Mouse (Mus musculus) neural tube, embryonic 11.5 days (tissue): ENCODE data around the gene Cfap157. TPM values are rescaled to one million over a fixed set of nuclear protein-coding genes. Genes with fewer than 3 reads are reported as not detected.

Experiments
- ATAC-seq: fragments of 200-750 bp; cut with Nextera tagmentation; 2 replicates; pipeline ENCODE4 v1.8.0; 2017; ENCODE audit warnings: moderate number of reproducible peaks, mild to moderate bottlenecking, moderate TSS enrichment, moderate library complexity; ENCODE audit not compliant: insufficient read depth, low FRiP score, low TSS enrichment
- DNase-seq: peaks from one replicate; pipeline ENCODE4 v3.0.0-alpha.2; 2015; ENCODE audit warnings: low spot score
- H3K27ac ChIP-seq: fragments of 300-500 bp; sonication (generic); 2 replicates; pipeline ENCODE4 v1.5.1; 2014; ENCODE audit warnings: low read depth, mild to moderate bottlenecking, low read length
- H3K27me3 ChIP-seq: fragments of 300-500 bp; sonication (generic); 2 replicates; pipeline ENCODE4 v1.6.1; 2014; ENCODE audit warnings: mild to moderate bottlenecking, low read length, mixed read lengths; ENCODE audit not compliant: control insufficient read depth, insufficient read depth
- H3K36me3 ChIP-seq: fragments of 300-500 bp; sonication (generic); 2 replicates; pipeline ENCODE4 v1.6.1; 2014; ENCODE audit warnings: mild to moderate bottlenecking, low read length, moderate library complexity, mixed read lengths; ENCODE audit not compliant: control insufficient read depth, insufficient read depth
- H3K4me1 ChIP-seq: fragments of 300-500 bp; sonication (generic); 2 replicates; pipeline ENCODE4 v1.6.1; 2014; ENCODE audit warnings: low read length, mixed read lengths; ENCODE audit not compliant: control insufficient read depth, insufficient read depth
- H3K4me2 ChIP-seq: fragments of 300-500 bp; sonication (generic); 2 replicates; pipeline ENCODE4 v1.6.1; 2014; ENCODE audit warnings: low read depth, mild to moderate bottlenecking, moderate library complexity
- H3K4me3 ChIP-seq: fragments of 300-500 bp; sonication (generic); 2 replicates; pipeline ENCODE4 v1.5.1; 2014; ENCODE audit warnings: low read depth, low read length
- H3K9ac ChIP-seq: fragments of 300-500 bp; sonication (generic); 2 replicates; pipeline ENCODE4 v1.6.1; 2014; ENCODE audit warnings: mild to moderate bottlenecking, low read length
- H3K9me3 ChIP-seq: fragments of 300-500 bp; sonication (generic); 2 replicates; pipeline ENCODE4 v1.6.1; 2016; ENCODE audit warnings: low read length; ENCODE audit not compliant: control insufficient read depth
- whole genome bisulfite sequencing: fragments of 180-500 bp; shearing (Covaris S2); extraction: QIAGEN DNeasy Blood & Tissue Kit; methylation state at CpG from one replicate; pipeline ENCODE4 v1.1.7; 2014; 5-methylcytosine and 5-hydroxymethylcytosine counted together
- polyA plus RNA-seq: library from polyadenylated mRNA; unstranded; fragments of >200 nt; fragmentation: Nextera tagmentation; extraction: Ambion mirVana; gene quantifications from 2 replicates; pipeline ENCODE4 v1.2.1, GENCODE M21; 2014

The Cfap157 gene
- polyA plus RNA-seq, 1 experiment from 2014 or later: not detected

- H3K27ac ChIP-seq: no peak overlapping the region
- DNase-seq (no peak), ATAC-seq (no peak)
- no peaks in the 10 kb centered on the region for H3K4me1 ChIP-seq
- no peak overlapping the region for H3K4me3 ChIP-seq
- no peaks in the 10 kb centered on the region for H3K9me3 ChIP-seq
- H3K4me2 ChIP-seq: no peak overlapping the region
- H3K9ac ChIP-seq: no peak overlapping the region
- WGBS: 88% methylated on average over 13 of the region's 13 CpGs
- no peaks in the 10 kb centered on the region for H3K27me3 ChIP-seq
- H3K36me3 ChIP-seq: peaks cover 8% of the 10 kb centered on the region
These were observed 11.7 kb upstream of the Cfap157 start for GRCm38 (mm10) chr2:32795748-32796418.

- ATAC-seq: no peak
- DNase-seq: no peak
- Histone ChIP-seq H3K36me3 (no peaks in the 10 kb centered on the region), H3K4me3 (no peak overlapping the region), H3K9ac (no peak overlapping the region), H3K4me1 (no peaks in the 10 kb centered on the region), H3K27me3 (no peaks in the 10 kb centered on the region), H3K9me3 (no peaks in the 10 kb centered on the region), H3K4me2 (no peak overlapping the region), H3K27ac (no peak overlapping the region)
- 87% methylated on average over 6 of the region's 6 CpGs for WGBS
These were observed 7.1 kb upstream of the Cfap157 start for GRCm38 (mm10) chr2:32791297-32791696.

GRCm38 (mm10) chr2:32788581-32788980, 4.4 kb upstream of the Cfap157 start:
- H3K27ac ChIP-seq: no peak overlapping the region
- no peak overlapping the region for H3K4me3 ChIP-seq
- H3K9me3 ChIP-seq: no peaks in the 10 kb centered on the region
- H3K9ac ChIP-seq: no peak overlapping the region
- DNase-seq (no peak), ATAC-seq (no peak)
- 79% methylated on average over 2 of the region's 2 CpGs for WGBS
- H3K36me3 ChIP-seq: no peaks in the 10 kb centered on the region
- no peak overlapping the region for H3K4me2 ChIP-seq
- no peaks in the 10 kb centered on the region for H3K4me1 ChIP-seq
- no peaks in the 10 kb centered on the region for H3K27me3 ChIP-seq

GRCm38 (mm10) chr2:32787176-32787575, 2.9 kb upstream of the Cfap157 start:
- Histone ChIP-seq H3K4me1 (no peaks in the 10 kb centered on the region), H3K9ac (no peak overlapping the region), H3K27me3 (no peaks in the 10 kb centered on the region), H3K4me2 (no peak overlapping the region), H3K4me3 (no peak overlapping the region), H3K27ac (no peak overlapping the region), H3K36me3 (no peaks in the 10 kb centered on the region), H3K9me3 (no peaks in the 10 kb centered on the region)
- 57% methylated on average over 6 of the region's 6 CpGs for WGBS
- ATAC-seq (no peak), DNase-seq (no peak)

- Histone ChIP-seq H3K9me3 (no peaks in the 10 kb centered on the region), H3K27me3 (no peaks in the 10 kb centered on the region), H3K36me3 (no peaks in the 10 kb centered on the region), H3K27ac (no peak overlapping the region), H3K4me1 (no peaks in the 10 kb centered on the region), H3K9ac (no peak overlapping the region), H3K4me3 (no peak overlapping the region), H3K4me2 (no peak overlapping the region)
- no peak for ATAC-seq
- DNase-seq: no peak
- 74% methylated on average over 6 of the region's 6 CpGs for WGBS
These were observed 2.5 kb downstream of the Cfap157 start for GRCm38 (mm10) chr2:32781710-32782109.

- 93% methylated on average over 6 of the region's 6 CpGs for WGBS
- no peaks in the 10 kb centered on the region for H3K9me3 ChIP-seq
These were observed 4.5 kb downstream of the Cfap157 start for GRCm38 (mm10) chr2:32779714-32780113.

GRCm38 (mm10) chr2:32779131-32779530, 5.1 kb downstream of the Cfap157 start:
- H3K9ac ChIP-seq: no peak overlapping the region
- 21% methylated on average over 8 of the region's 8 CpGs for WGBS
- H3K36me3 ChIP-seq: no peaks in the 10 kb centered on the region
- ATAC-seq: no peak
- H3K4me3 ChIP-seq: no peak overlapping the region
- H3K27ac ChIP-seq: no peak overlapping the region
- no peak overlapping the region for H3K4me2 ChIP-seq
- peaks cover 4% of the 10 kb centered on the region; the same call in 1 of the 2 replicates for H3K4me1 ChIP-seq
- DNase-seq: peak; percentile 63
- no peaks in the 10 kb centered on the region for H3K27me3 ChIP-seq
- no peaks in the 10 kb centered on the region for H3K9me3 ChIP-seq

More at GRCm38 (mm10) chr2:32779714-32780113, 4.5 kb downstream of the Cfap157 start:
- no peak overlapping the region for H3K4me3 ChIP-seq
- H3K4me1 ChIP-seq: peaks cover 4% of the 10 kb centered on the region; the same call in 1 of the 2 replicates
- no peak overlapping the region for H3K9ac ChIP-seq
- H3K4me2 ChIP-seq: no peak overlapping the region
- DNase-seq (no peak), ATAC-seq (no peak)
- no peak overlapping the region for H3K27ac ChIP-seq
- no peaks in the 10 kb centered on the region for H3K36me3 ChIP-seq
- no peaks in the 10 kb centered on the region for H3K27me3 ChIP-seq

GRCm38 (mm10) chr2:32778081-32778480, 6.1 kb downstream of the Cfap157 start:
- no peak for ATAC-seq
- Histone ChIP-seq H3K27me3 (no peaks in the 10 kb centered on the region), H3K4me3 (no peak overlapping the region)

GRCm38 (mm10) chr2:32776192-32776591, 8.0 kb downstream of the Cfap157 start:
- 19% methylated on average over 22 of the region's 22 CpGs for WGBS
- Histone ChIP-seq H3K4me2 (peak overlapping the region; percentile 79), H3K36me3 (no peaks in the 10 kb centered on the region), H3K4me1 (peaks cover 4% of the 10 kb centered on the region; the same call in 1 of the 2 replicates), H3K9ac (peak overlapping the region; percentile 47; the same call in 1 of the 2 replicates), H3K27me3 (no peaks in the 10 kb centered on the region), H3K9me3 (no peaks in the 10 kb centered on the region), H3K27ac (no peak overlapping the region), H3K4me3 (peak overlapping the region; percentile 53)
- DNase-seq (no peak), ATAC-seq (no peak)

More at GRCm38 (mm10) chr2:32778081-32778480, 6.1 kb downstream of the Cfap157 start:
- Histone ChIP-seq H3K9me3 (no peaks in the 10 kb centered on the region), H3K4me2 (no peak overlapping the region), H3K27ac (no peak overlapping the region), H3K9ac (no peak overlapping the region), H3K36me3 (no peaks in the 10 kb centered on the region), H3K4me1 (peaks cover 4% of the 10 kb centered on the region; the same call in 1 of the 2 replicates)
- WGBS: 89% methylated on average over 6 of the region's 6 CpGs
- DNase-seq: no peak
